Mouse (Mus musculus): Measurements from ENCODE around the gene Tnpo1. TPM values are rescaled to one million over a fixed set of nuclear protein-coding genes. Genes with fewer than 3 reads are reported as not detected.

The Tnpo1 gene
- 146 and 157 TPM in 2 replicates for polyA plus RNA-seq (2011; ENCODE audit: insufficient read length, low read depth, missing spikeins)

DNA sequence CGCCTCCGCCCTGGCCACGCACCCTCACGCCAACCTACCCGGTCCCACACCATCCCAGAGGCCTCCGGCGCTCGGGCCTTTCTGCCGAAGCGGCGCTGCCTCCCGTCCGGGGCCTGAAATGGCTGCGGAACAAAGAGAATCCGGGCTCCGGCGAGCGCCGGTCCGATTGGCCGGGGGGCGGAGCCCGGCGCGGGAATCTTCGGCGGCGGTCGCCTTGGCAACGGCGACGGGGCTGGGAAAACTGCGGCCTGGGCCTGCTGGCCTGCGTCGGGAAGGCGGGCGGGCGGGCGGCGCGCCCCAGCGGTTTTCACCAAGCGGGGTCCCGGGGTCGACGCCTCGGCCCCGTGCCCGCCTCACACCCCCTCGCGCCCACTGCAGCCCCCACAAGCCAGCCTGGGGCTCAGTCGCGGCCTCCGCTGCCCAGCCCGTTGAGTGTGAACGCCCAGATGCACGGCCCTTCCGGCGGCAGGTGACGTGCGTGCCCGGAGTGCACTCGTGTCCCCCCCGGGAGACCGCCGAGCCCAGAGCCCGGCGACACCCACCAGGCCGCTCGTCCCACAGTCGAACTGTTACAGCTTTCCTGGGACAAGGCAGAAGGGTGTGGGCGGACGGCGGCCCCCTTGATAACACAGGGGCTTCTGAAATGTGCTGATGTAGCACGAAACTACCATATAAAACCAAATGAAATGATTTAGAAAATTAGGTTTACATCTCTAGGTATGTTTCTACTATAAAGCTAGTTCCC is at the start of gene Tnpo1:
Gene Tnpo1, minus strand, starts transcription at position 172 of the 745 bp plus-strand sequence.
- Histone ChIP-seq H3K4me3 (ENCODE audit: insufficient read depth, low read length) (peak within 1 kb of the TSS; percentile 83), H3K27ac (ENCODE audit: insufficient read depth, low read length) (peak within 1 kb of the TSS; percentile 77), H3K4me1 (ENCODE audit: control insufficient read depth, insufficient read depth, low read length) (peaks cover 6% of the 10 kb centered on the region)
- TF ChIP-seq CTCF (IDR thresholded peaks at IDR 0.05; ENCODE audit: borderline replicate concordance, insufficient read depth, low read length) = no peak
- TF ChIP-seq POLR2A (IDR thresholded peaks at IDR 0.05; ENCODE audit: low read depth, low read length) = peak; percentile 88

DNA sequence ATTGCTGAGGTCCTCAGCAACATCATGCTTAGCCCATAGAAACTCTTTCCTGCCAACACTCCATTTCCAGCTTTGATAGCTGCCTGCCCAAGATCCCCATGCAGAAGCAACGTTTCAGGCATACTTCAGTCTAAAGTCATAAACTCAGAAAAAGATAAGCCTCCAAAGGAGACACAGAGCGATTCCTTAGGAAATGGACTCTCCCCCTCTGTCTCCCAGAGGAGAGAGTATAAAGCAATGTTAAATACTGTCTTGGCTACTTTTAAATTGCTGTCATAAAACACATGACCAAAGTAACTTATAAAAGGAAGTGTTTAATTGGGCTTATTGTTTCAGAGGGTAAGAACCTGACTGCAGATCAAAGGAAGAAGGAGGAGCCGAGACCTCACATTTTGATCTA is 45.9 kb upstream of the Tnpo1 start:
- Histone ChIP-seq H3K4me1 (ENCODE audit: control insufficient read depth, insufficient read depth, low read length) (peaks cover 4% of the 10 kb centered on the region; the same call in 1 of the 2 replicates), H3K27ac (ENCODE audit: insufficient read depth, low read length) (0 out of 2 replicates have a peak overlapping the region, but pooled peaks have one; percentile 1), H3K4me3 (ENCODE audit: insufficient read depth, low read length) (no peak overlapping the region)
- no peak for TF ChIP-seq CTCF (IDR thresholded peaks at IDR 0.05; ENCODE audit: borderline replicate concordance, insufficient read depth, low read length)

DNA sequence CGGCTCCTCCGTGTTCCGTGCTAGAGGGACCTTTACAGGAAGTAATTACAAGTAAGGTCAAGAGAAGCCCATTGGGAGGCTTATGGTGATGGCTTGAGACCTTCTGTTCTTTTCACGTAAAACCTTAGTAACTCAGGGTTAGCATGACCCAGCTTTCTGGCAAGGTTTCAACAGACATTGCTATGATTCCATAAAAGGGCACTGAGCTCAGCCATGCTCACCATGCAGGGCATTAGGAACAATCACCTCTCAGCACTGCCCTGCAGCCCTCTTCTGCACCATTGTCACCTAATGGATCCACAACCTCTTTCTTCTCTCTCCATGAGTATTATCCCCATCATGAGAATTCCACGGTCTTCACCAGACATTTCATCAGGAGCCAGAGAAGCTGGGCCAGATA is 45.5 kb upstream of the Tnpo1 start:
- TF ChIP-seq POLR2A (IDR thresholded peaks at IDR 0.05; ENCODE audit: low read depth, low read length) (no peak), CTCF (IDR thresholded peaks at IDR 0.05; ENCODE audit: borderline replicate concordance, insufficient read depth, low read length) (no peak)
- H3K4me3 ChIP-seq (ENCODE audit: insufficient read depth, low read length) = no peak overlapping the region

DNA sequence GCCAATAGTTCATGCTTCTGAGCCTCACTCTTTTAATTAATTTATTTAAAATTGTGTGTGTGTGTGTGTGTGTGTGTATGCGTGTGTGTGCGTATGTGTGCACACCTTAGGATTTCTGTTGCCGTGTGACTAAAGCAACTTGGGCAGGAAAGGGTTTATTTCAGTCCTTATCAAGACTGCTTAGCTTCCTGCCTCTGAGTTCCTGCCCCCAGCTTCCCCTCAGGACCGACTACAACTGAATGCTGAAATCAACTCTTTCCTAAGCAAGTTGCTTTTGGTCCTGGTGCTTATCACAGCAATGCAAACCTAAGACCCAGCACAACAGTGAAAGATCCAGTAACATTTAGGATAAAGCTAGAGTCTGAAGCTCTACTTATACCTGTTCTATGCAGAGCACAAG is 42.3 kb upstream of the Tnpo1 start:
- peaks cover 4% of the 10 kb centered on the region; the same call in 1 of the 2 replicates for H3K4me1 ChIP-seq (ENCODE audit: control insufficient read depth, insufficient read depth, low read length)
- no peak overlapping the region for H3K4me3 ChIP-seq (ENCODE audit: insufficient read depth, low read length)
- no peak overlapping the region for H3K27ac ChIP-seq (ENCODE audit: insufficient read depth, low read length)
- no peak for TF ChIP-seq CTCF (IDR thresholded peaks at IDR 0.05; ENCODE audit: borderline replicate concordance, insufficient read depth, low read length)
- TF ChIP-seq POLR2A (IDR thresholded peaks at IDR 0.05; ENCODE audit: low read depth, low read length) = no peak

More for the DNA sequence above, 45.5 kb upstream of the Tnpo1 start:
- Histone ChIP-seq H3K27ac (ENCODE audit: insufficient read depth, low read length) (peak overlapping the region; percentile 43; the same call in 1 of the 2 replicates), H3K4me1 (ENCODE audit: control insufficient read depth, insufficient read depth, low read length) (peaks cover 4% of the 10 kb centered on the region; the same call in 1 of the 2 replicates)

GRCm38 (mm10) chr13:98967942-98968341 is 41.8 kb upstream of the Tnpo1 start:
- Histone ChIP-seq H3K4me3 (ENCODE audit: insufficient read depth, low read length) (no peak overlapping the region), H3K27ac (ENCODE audit: insufficient read depth, low read length) (no peak overlapping the region), H3K4me1 (ENCODE audit: control insufficient read depth, insufficient read depth, low read length) (peaks cover 4% of the 10 kb centered on the region; the same call in 1 of the 2 replicates)
- no peak for TF ChIP-seq CTCF (IDR thresholded peaks at IDR 0.05; ENCODE audit: borderline replicate concordance, insufficient read depth, low read length)
- TF ChIP-seq POLR2A (IDR thresholded peaks at IDR 0.05; ENCODE audit: low read depth, low read length) = no peak

DNA sequence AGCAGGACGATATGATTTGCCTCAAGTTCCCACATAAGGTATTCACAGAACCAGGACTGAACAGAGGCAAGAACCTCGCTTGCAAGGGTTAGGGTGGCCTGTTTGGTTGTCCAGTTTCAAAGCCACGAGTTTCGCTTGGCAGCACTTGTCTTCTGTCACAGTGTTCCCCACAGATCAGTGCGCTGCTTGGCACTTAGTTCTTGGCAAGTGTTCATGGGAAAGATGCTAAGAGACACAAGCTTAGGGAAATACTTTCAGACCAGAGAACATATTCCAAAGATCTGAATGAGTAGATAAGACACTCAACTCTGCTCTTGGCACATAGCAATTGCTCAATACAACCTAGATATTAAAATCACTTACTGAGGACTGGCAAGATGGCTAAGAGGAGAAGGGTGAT is 40.4 kb upstream of the Tnpo1 start:
- TF ChIP-seq CTCF (IDR thresholded peaks at IDR 0.05; ENCODE audit: borderline replicate concordance, insufficient read depth, low read length) (no peak), POLR2A (IDR thresholded peaks at IDR 0.05; ENCODE audit: low read depth, low read length) (no peak)
- Histone ChIP-seq H3K27ac (ENCODE audit: insufficient read depth, low read length) (no peak overlapping the region), H3K4me1 (ENCODE audit: control insufficient read depth, insufficient read depth, low read length) (peaks cover 4% of the 10 kb centered on the region; the same call in 1 of the 2 replicates), H3K4me3 (ENCODE audit: insufficient read depth, low read length) (no peak overlapping the region)

- Histone ChIP-seq H3K4me3 (ENCODE audit: insufficient read depth, low read length) (no peak overlapping the region), H3K27ac (ENCODE audit: insufficient read depth, low read length) (no peak overlapping the region), H3K4me1 (ENCODE audit: control insufficient read depth, insufficient read depth, low read length) (no peaks in the 10 kb centered on the region)
- TF ChIP-seq POLR2A (IDR thresholded peaks at IDR 0.05; ENCODE audit: low read depth, low read length) (no peak), CTCF (IDR thresholded peaks at IDR 0.05; ENCODE audit: borderline replicate concordance, insufficient read depth, low read length) (no peak)
Observed at GRCm38 (mm10) chr13:98963612-98964011, 37.4 kb upstream of the Tnpo1 start.

DNA sequence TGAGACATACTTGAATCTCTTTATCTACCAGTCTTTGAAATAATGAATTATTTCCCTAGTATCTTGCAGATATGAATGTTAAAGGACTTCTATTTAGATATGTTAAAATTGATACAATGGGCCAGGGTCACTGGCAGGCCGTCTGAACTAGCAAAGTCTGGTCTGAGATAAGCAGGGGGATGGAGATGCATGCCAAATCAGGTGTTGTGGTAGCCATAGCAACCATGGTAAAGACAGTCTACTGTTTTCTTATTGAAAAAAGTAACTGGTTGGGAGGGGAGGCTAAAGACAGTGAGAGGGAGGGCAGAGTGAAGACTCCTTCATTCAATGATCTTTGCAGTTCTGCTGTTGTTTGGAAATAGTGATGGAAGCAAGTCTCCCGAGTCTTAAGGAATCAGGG is 32.0 kb upstream of the Tnpo1 start:
- Histone ChIP-seq H3K4me3 (ENCODE audit: insufficient read depth, low read length) (no peak overlapping the region), H3K4me1 (ENCODE audit: control insufficient read depth, insufficient read depth, low read length) (peaks cover 3% of the 10 kb centered on the region; the same call in 1 of the 2 replicates), H3K27ac (ENCODE audit: insufficient read depth, low read length) (no peak overlapping the region)
- TF ChIP-seq POLR2A (IDR thresholded peaks at IDR 0.05; ENCODE audit: low read depth, low read length) (no peak), CTCF (IDR thresholded peaks at IDR 0.05; ENCODE audit: borderline replicate concordance, insufficient read depth, low read length) (no peak)

DNA sequence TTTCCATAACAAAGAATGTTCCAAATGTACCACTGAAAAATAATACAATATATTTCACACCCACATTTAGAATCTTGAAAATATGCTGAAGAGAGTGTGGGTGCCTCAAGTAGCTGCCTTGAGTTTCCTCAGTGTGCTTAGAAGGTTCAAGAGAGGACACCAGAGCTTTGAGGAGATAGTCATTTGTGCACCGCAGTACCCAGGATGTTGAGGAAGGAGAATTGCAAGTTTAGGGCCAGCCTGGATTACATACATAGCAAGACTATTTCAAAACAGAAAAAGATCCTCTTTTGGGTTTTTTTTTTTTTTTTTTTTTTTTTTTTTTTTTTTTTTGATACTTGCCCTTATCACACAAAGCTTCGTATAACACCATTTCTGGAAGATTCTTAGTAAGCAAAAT is 30.0 kb upstream of the Tnpo1 start:
- Histone ChIP-seq H3K27ac (ENCODE audit: insufficient read depth, low read length) (no peak overlapping the region), H3K4me1 (ENCODE audit: control insufficient read depth, insufficient read depth, low read length) (peaks cover 3% of the 10 kb centered on the region; the same call in 1 of the 2 replicates), H3K4me3 (ENCODE audit: insufficient read depth, low read length) (no peak overlapping the region)
- TF ChIP-seq CTCF (IDR thresholded peaks at IDR 0.05; ENCODE audit: borderline replicate concordance, insufficient read depth, low read length) = no peak
- TF ChIP-seq POLR2A (IDR thresholded peaks at IDR 0.05; ENCODE audit: low read depth, low read length) = no peak

- TF ChIP-seq POLR2A (IDR thresholded peaks at IDR 0.05; ENCODE audit: low read depth, low read length) (no peak), CTCF (IDR thresholded peaks at IDR 0.05; ENCODE audit: borderline replicate concordance, insufficient read depth, low read length) (no peak)
- Histone ChIP-seq H3K4me1 (ENCODE audit: control insufficient read depth, insufficient read depth, low read length) (peaks cover 3% of the 10 kb centered on the region; the same call in 1 of the 2 replicates), H3K4me3 (ENCODE audit: insufficient read depth, low read length) (no peak overlapping the region), H3K27ac (ENCODE audit: insufficient read depth, low read length) (no peak overlapping the region)
Observed at GRCm38 (mm10) chr13:98955676-98956075, 29.5 kb upstream of the Tnpo1 start.
